Mouse (Mus musculus): ENCODE data around the gene Tescl.

The Tescl gene

GRCm38 (mm10) chr7:24333304-24333986, at the start of gene Tescl:
Gene Tescl (minus strand): TSS chr7:24333936.
- no peak for DNase-seq

GRCm38 (mm10) chr7:24382730-24383372, 49.1 kb upstream of the Tescl start:
- DNase-seq = no peak

- DNase-seq = no peak
Observed at GRCm38 (mm10) chr7:24380370-24380769, 46.6 kb upstream of the Tescl start.

- peak; percentile 72 for DNase-seq
Observed at GRCm38 (mm10) chr7:24379934-24380333, 46.2 kb upstream of the Tescl start.

GRCm38 (mm10) chr7:24378049-24378701, 44.4 kb upstream of the Tescl start:
- peak; percentile 41 for DNase-seq

- DNase-seq = peak; percentile 69
Observed at GRCm38 (mm10) chr7:24377091-24377865, 43.5 kb upstream of the Tescl start.

GRCm38 (mm10) chr7:24376456-24376855, 42.7 kb upstream of the Tescl start:
- DNase-seq = no peak

- no peak for DNase-seq
Observed at GRCm38 (mm10) chr7:24373538-24374379, 40.0 kb upstream of the Tescl start.

GRCm38 (mm10) chr7:24372786-24373185, 39.0 kb upstream of the Tescl start:
- no peak for DNase-seq

- DNase-seq = no peak
Observed at GRCm38 (mm10) chr7:24372300-24372699, 38.6 kb upstream of the Tescl start.

GRCm38 (mm10) chr7:24371809-24372145, 38.0 kb upstream of the Tescl start:
- no peak for DNase-seq

- no peak for DNase-seq
Observed at GRCm38 (mm10) chr7:24371012-24371808, 37.5 kb upstream of the Tescl start.

GRCm38 (mm10) chr7:24369731-24370541, 36.2 kb upstream of the Tescl start, which contains the start of gene Kcnn4:
Gene Kcnn4 (plus strand): TSS chr7:24370263.
- no peak for DNase-seq

- DNase-seq = no peak
Observed at GRCm38 (mm10) chr7:24368946-24369345, 35.2 kb upstream of the Tescl start.

- DNase-seq = no peak
Observed at GRCm38 (mm10) chr7:24368226-24368625, 34.5 kb upstream of the Tescl start.

- no peak for DNase-seq
Observed at GRCm38 (mm10) chr7:24366716-24367632, 33.2 kb upstream of the Tescl start.

GRCm38 (mm10) chr7:24365258-24366014, 31.7 kb upstream of the Tescl start:
- no peak for DNase-seq

- DNase-seq = peak; percentile 90
Observed at GRCm38 (mm10) chr7:24364827-24365226, 31.1 kb upstream of the Tescl start.

GRCm38 (mm10) chr7:24363228-24363627, 29.5 kb upstream of the Tescl start:
- DNase-seq = peak; percentile 52
